Mouse (Mus musculus): ENCODE measurements at regions not wholly inside any gene's neighbourhood (a gene's known extent, or its start where the extent isn't known, plus 50 kb on each side); places are given as distances from the start of the nearest gene placed in this dataset.

DNA sequence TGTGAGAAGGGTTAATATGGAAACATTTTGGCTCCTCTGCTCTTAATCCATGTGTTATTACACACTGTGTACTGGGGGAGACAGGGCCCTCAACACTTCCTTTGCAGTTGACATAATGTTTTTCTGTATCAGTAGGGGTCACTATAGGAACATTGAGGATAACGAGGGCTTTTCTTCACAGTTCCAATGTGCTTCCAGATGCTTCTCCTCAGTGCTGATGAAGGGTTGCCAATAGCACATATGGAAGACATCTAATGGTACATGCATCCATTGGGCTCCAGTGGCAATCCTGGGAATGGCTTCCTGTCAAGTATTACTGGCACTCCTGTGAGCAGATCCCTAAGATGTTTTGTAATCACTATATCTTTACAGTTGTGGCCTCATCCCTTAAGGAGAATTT is 62.1 kb downstream of the Naa11 start:
- Histone ChIP-seq H3K4me3 (ENCODE audit: control insufficient read depth, low read depth, low read length) (no peak overlapping the region), H3K36me3 (ENCODE audit: control insufficient read depth, insufficient read depth, low read length) (no peaks in the 10 kb centered on the region), H3K4me1 (ENCODE audit: control insufficient read depth, insufficient read depth, low read length) (no peaks in the 10 kb centered on the region), H3K27me3 (ENCODE audit: control insufficient read depth, insufficient read depth, low read length) (no peaks in the 10 kb centered on the region), H3K27ac (ENCODE audit: control insufficient read depth, insufficient read depth, low read depth, low read length) (no peak overlapping the region)
- TF ChIP-seq POLR2A (IDR thresholded peaks at IDR 0.05; ENCODE audit: control insufficient read depth, low read depth, low read length): no peak
- no peak for TF ChIP-seq CTCF (IDR thresholded peaks at IDR 0.05; ENCODE audit: control insufficient read depth, insufficient read depth, insufficient replicate concordance, low read depth, low read length)

DNA sequence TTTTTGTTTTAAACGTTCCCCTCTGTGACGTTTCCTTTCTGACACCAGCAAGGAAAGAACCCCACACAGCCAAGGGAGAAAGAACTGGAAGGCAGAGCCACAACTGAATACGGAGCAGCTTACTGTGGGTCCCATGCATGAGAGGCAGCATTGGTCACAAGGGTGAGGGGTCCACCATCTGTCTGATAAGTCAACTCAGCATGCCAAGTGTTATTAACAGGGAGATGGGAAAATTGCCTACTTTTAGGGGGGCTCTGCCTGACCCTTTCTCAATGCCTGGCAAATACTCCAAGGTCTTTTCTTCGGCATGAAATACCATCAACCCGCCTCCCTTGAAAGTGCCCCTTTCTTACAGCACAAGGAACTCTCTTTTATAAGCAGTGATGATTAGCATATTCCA is 66.3 kb downstream of the Naa11 start:
- no peak for TF ChIP-seq CTCF (IDR thresholded peaks at IDR 0.05; ENCODE audit: control insufficient read depth, insufficient read depth, insufficient replicate concordance, low read depth, low read length)
- no peak for TF ChIP-seq POLR2A (IDR thresholded peaks at IDR 0.05; ENCODE audit: control insufficient read depth, low read depth, low read length)
- Histone ChIP-seq H3K4me1 (ENCODE audit: control insufficient read depth, insufficient read depth, low read length) (no peaks in the 10 kb centered on the region), H3K4me3 (ENCODE audit: control insufficient read depth, low read depth, low read length) (no peak overlapping the region), H3K36me3 (ENCODE audit: control insufficient read depth, insufficient read depth, low read length) (no peaks in the 10 kb centered on the region), H3K27ac (ENCODE audit: control insufficient read depth, insufficient read depth, low read depth, low read length) (no peak overlapping the region), H3K27me3 (ENCODE audit: control insufficient read depth, insufficient read depth, low read length) (no peaks in the 10 kb centered on the region)

GRCm38 (mm10) chr5:97323873-97324272 is 68.3 kb downstream of the Naa11 start:
- no peaks in the 10 kb centered on the region for H3K4me1 ChIP-seq (ENCODE audit: control insufficient read depth, insufficient read depth, low read length)
- no peak overlapping the region for H3K4me3 ChIP-seq (ENCODE audit: control insufficient read depth, low read depth, low read length)
- no peak overlapping the region for H3K27ac ChIP-seq (ENCODE audit: control insufficient read depth, insufficient read depth, low read depth, low read length)
- H3K36me3 ChIP-seq (ENCODE audit: control insufficient read depth, insufficient read depth, low read length): no peaks in the 10 kb centered on the region
- no peak for TF ChIP-seq POLR2A (IDR thresholded peaks at IDR 0.05; ENCODE audit: control insufficient read depth, low read depth, low read length)
- no peak for TF ChIP-seq CTCF (IDR thresholded peaks at IDR 0.05; ENCODE audit: control insufficient read depth, insufficient read depth, insufficient replicate concordance, low read depth, low read length)
- no peaks in the 10 kb centered on the region for H3K27me3 ChIP-seq (ENCODE audit: control insufficient read depth, insufficient read depth, low read length)

- TF ChIP-seq CTCF (IDR thresholded peaks at IDR 0.05; ENCODE audit: control insufficient read depth, insufficient read depth, insufficient replicate concordance, low read depth, low read length) (no peak), POLR2A (IDR thresholded peaks at IDR 0.05; ENCODE audit: control insufficient read depth, low read depth, low read length) (no peak)
- no peak overlapping the region for H3K4me3 ChIP-seq (ENCODE audit: control insufficient read depth, low read depth, low read length)
Measured at GRCm38 (mm10) chr5:97319816-97320487, 72.2 kb downstream of the Naa11 start.

GRCm38 (mm10) chr5:97306902-97307301 is 85.3 kb downstream of the Naa11 start:
- TF ChIP-seq POLR2A (IDR thresholded peaks at IDR 0.05; ENCODE audit: control insufficient read depth, low read depth, low read length) (no peak), CTCF (IDR thresholded peaks at IDR 0.05; ENCODE audit: control insufficient read depth, insufficient read depth, insufficient replicate concordance, low read depth, low read length) (no peak)
- no peaks in the 10 kb centered on the region for H3K27me3 ChIP-seq (ENCODE audit: control insufficient read depth, insufficient read depth, low read length)
- no peak overlapping the region for H3K27ac ChIP-seq (ENCODE audit: control insufficient read depth, insufficient read depth, low read depth, low read length)
- H3K4me3 ChIP-seq (ENCODE audit: control insufficient read depth, low read depth, low read length): no peak overlapping the region
- H3K4me1 ChIP-seq (ENCODE audit: control insufficient read depth, insufficient read depth, low read length): no peaks in the 10 kb centered on the region
- H3K36me3 ChIP-seq (ENCODE audit: control insufficient read depth, insufficient read depth, low read length): no peaks in the 10 kb centered on the region

More at GRCm38 (mm10) chr5:97319816-97320487, 72.2 kb downstream of the Naa11 start:
- Histone ChIP-seq H3K27ac (ENCODE audit: control insufficient read depth, insufficient read depth, low read depth, low read length) (no peak overlapping the region), H3K27me3 (ENCODE audit: control insufficient read depth, insufficient read depth, low read length) (no peaks in the 10 kb centered on the region), H3K36me3 (ENCODE audit: control insufficient read depth, insufficient read depth, low read length) (no peaks in the 10 kb centered on the region), H3K4me1 (ENCODE audit: control insufficient read depth, insufficient read depth, low read length) (no peaks in the 10 kb centered on the region)

- H3K27me3 ChIP-seq (ENCODE audit: control insufficient read depth, insufficient read depth, low read length): no peaks in the 10 kb centered on the region
- no peak overlapping the region for H3K27ac ChIP-seq (ENCODE audit: control insufficient read depth, insufficient read depth, low read depth, low read length)
- H3K4me3 ChIP-seq (ENCODE audit: control insufficient read depth, low read depth, low read length): no peak overlapping the region
- no peak for TF ChIP-seq CTCF (IDR thresholded peaks at IDR 0.05; ENCODE audit: control insufficient read depth, insufficient read depth, insufficient replicate concordance, low read depth, low read length)
- TF ChIP-seq POLR2A (IDR thresholded peaks at IDR 0.05; ENCODE audit: control insufficient read depth, low read depth, low read length): no peak
- H3K4me1 ChIP-seq (ENCODE audit: control insufficient read depth, insufficient read depth, low read length): no peaks in the 10 kb centered on the region
- H3K36me3 ChIP-seq (ENCODE audit: control insufficient read depth, insufficient read depth, low read length): no peaks in the 10 kb centered on the region
Measured at GRCm38 (mm10) chr5:97304921-97305320, 87.3 kb downstream of the Naa11 start.

DNA sequence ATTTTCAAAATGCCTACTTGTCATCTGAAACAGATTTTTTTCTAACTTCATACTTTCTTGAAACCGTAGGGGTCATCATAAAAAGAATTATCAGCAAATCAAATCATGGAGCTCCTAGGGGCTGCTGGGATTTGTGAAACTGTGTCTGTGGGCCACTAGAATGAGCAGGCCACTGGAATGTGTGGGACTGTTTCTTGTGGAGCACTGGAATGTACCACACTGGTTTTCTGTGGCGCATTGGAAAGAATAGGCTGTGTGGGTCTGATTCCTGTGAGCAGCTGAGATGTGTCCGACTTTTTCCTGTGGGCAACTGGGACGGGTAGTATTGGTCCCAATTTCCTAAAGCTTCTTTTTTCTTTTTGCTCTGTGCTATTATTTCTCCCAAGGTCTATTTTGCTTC is 90.6 kb downstream of the Naa11 start:
- TF ChIP-seq POLR2A (IDR thresholded peaks at IDR 0.05; ENCODE audit: control insufficient read depth, low read depth, low read length) (no peak), CTCF (IDR thresholded peaks at IDR 0.05; ENCODE audit: control insufficient read depth, insufficient read depth, insufficient replicate concordance, low read depth, low read length) (no peak)
- no peaks in the 10 kb centered on the region for H3K4me1 ChIP-seq (ENCODE audit: control insufficient read depth, insufficient read depth, low read length)
- no peaks in the 10 kb centered on the region for H3K27me3 ChIP-seq (ENCODE audit: control insufficient read depth, insufficient read depth, low read length)
- H3K4me3 ChIP-seq (ENCODE audit: control insufficient read depth, low read depth, low read length): no peak overlapping the region
- no peaks in the 10 kb centered on the region for H3K36me3 ChIP-seq (ENCODE audit: control insufficient read depth, insufficient read depth, low read length)
- H3K27ac ChIP-seq (ENCODE audit: control insufficient read depth, insufficient read depth, low read depth, low read length): no peak overlapping the region

Measured in testis, adult 2 months (tissue).